Mouse (Mus musculus): Measurements from ENCODE around the gene Tmem19.

GRCm38 (mm10) chr10:115312194-115312593 lies 50.1 kb downstream of the Tmem19 start:
- TF ChIP-seq POLR2A (IDR thresholded peaks at IDR 0.05; ENCODE audit: extremely low read depth, insufficient read depth, low read length) (no peak), CTCF (IDR thresholded peaks at IDR 0.05; ENCODE audit: extremely low read depth, insufficient read depth, low read length) (no peak)

Data from cortical plate, adult 2 months (tissue).